Mouse (Mus musculus): ENCODE measurements around the gene Rbm47. TPM values are rescaled to one million over a fixed set of nuclear protein-coding genes. Genes with fewer than 3 reads are reported as not detected.

Gene Rbm47
- polyA plus RNA-seq, 1 experiment from 2014 or later, result 79.2 TPM

GRCm38 (mm10) chr5:66054394-66054793, 118.5 kb downstream of the Rbm47 start:
- H3K27ac ChIP-seq (ENCODE audit: low read depth), result no peak overlapping the region
- DNase-seq (ENCODE audit: low spot score), result no peak
- 44% methylated on average over 9 of the region's 9 CpGs for WGBS
- H3K9ac ChIP-seq (ENCODE audit: low read length), result peak overlapping the region; percentile 46; the same call in 1 of the 2 replicates
- H3K36me3 ChIP-seq (ENCODE audit: control insufficient read depth, insufficient read depth, low read length), result no peaks in the 10 kb centered on the region
- peak overlapping the region; percentile 37 for H3K4me3 ChIP-seq (ENCODE audit: low read depth, low read length)
- ATAC-seq (replicated peaks; ENCODE audit: low FRiP score, low TSS enrichment, low read depth), result peak; percentile 70
- H3K4me2 ChIP-seq (ENCODE audit: low read length), result peak overlapping the region; percentile 37
- H3K4me1 ChIP-seq (replicated peaks; ENCODE audit: control insufficient read depth, insufficient read depth, low read length), result no peaks in the 10 kb centered on the region
- H3K9me3 ChIP-seq (ENCODE audit: control insufficient read depth, low read length), result no peaks in the 10 kb centered on the region
- H3K27me3 ChIP-seq (replicated peaks; ENCODE audit: control insufficient read depth, insufficient read depth, low read length), result no peaks in the 10 kb centered on the region

GRCm38 (mm10) chr5:66052777-66053548, 120.0 kb downstream of the Rbm47 start:
- H3K4me1 ChIP-seq (replicated peaks; ENCODE audit: control insufficient read depth, insufficient read depth, low read length), result no peaks in the 10 kb centered on the region
- WGBS, result 68% methylated on average over 20 of the region's 20 CpGs
- peak overlapping the region; percentile 46 for H3K9ac ChIP-seq (ENCODE audit: low read length)
- DNase-seq (ENCODE audit: low spot score), result peak; percentile 69
- H3K9me3 ChIP-seq (ENCODE audit: control insufficient read depth, low read length), result no peaks in the 10 kb centered on the region
- peak overlapping the region; percentile 37 for H3K4me2 ChIP-seq (ENCODE audit: low read length)
- H3K4me3 ChIP-seq (ENCODE audit: low read depth, low read length), result peak overlapping the region; percentile 37
- H3K36me3 ChIP-seq (ENCODE audit: control insufficient read depth, insufficient read depth, low read length), result no peaks in the 10 kb centered on the region
- H3K27ac ChIP-seq (ENCODE audit: low read depth), result peak overlapping the region; percentile 51
- H3K27me3 ChIP-seq (replicated peaks; ENCODE audit: control insufficient read depth, insufficient read depth, low read length), result no peaks in the 10 kb centered on the region
- ATAC-seq (replicated peaks; ENCODE audit: low FRiP score, low TSS enrichment, low read depth), result peak; percentile 86

GRCm38 (mm10) chr5:66050841-66051240, 122.1 kb downstream of the Rbm47 start:
- H3K27me3 ChIP-seq (replicated peaks; ENCODE audit: control insufficient read depth, insufficient read depth, low read length), result no peaks in the 10 kb centered on the region
- H3K4me3 ChIP-seq (ENCODE audit: low read depth, low read length), result no peak overlapping the region
- H3K9me3 ChIP-seq (ENCODE audit: control insufficient read depth, low read length), result no peaks in the 10 kb centered on the region
- no peak for DNase-seq (ENCODE audit: low spot score)
- no peaks in the 10 kb centered on the region for H3K4me1 ChIP-seq (replicated peaks; ENCODE audit: control insufficient read depth, insufficient read depth, low read length)
- 73% methylated on average over 5 of the region's 5 CpGs for WGBS
- ATAC-seq (replicated peaks; ENCODE audit: low FRiP score, low TSS enrichment, low read depth), result no peak
- no peak overlapping the region for H3K9ac ChIP-seq (ENCODE audit: low read length)
- no peaks in the 10 kb centered on the region for H3K36me3 ChIP-seq (ENCODE audit: control insufficient read depth, insufficient read depth, low read length)
- H3K4me2 ChIP-seq (ENCODE audit: low read length), result no peak overlapping the region
- no peak overlapping the region for H3K27ac ChIP-seq (ENCODE audit: low read depth)

GRCm38 (mm10) chr5:66046356-66046755, 126.6 kb downstream of the Rbm47 start:
- no peak for DNase-seq (ENCODE audit: low spot score)
- H3K4me3 ChIP-seq (ENCODE audit: low read depth, low read length), result no peak overlapping the region
- H3K9ac ChIP-seq (ENCODE audit: low read length), result no peak overlapping the region
- H3K4me1 ChIP-seq (replicated peaks; ENCODE audit: control insufficient read depth, insufficient read depth, low read length), result no peaks in the 10 kb centered on the region
- H3K9me3 ChIP-seq (ENCODE audit: control insufficient read depth, low read length), result no peaks in the 10 kb centered on the region
- no peak overlapping the region for H3K4me2 ChIP-seq (ENCODE audit: low read length)
- no peak for ATAC-seq (replicated peaks; ENCODE audit: low FRiP score, low TSS enrichment, low read depth)
- no peaks in the 10 kb centered on the region for H3K36me3 ChIP-seq (ENCODE audit: control insufficient read depth, insufficient read depth, low read length)
- no peaks in the 10 kb centered on the region for H3K27me3 ChIP-seq (replicated peaks; ENCODE audit: control insufficient read depth, insufficient read depth, low read length)
- WGBS, result 60% methylated on average over 3 of the region's 3 CpGs
- H3K27ac ChIP-seq (ENCODE audit: low read depth), result no peak overlapping the region

- Histone ChIP-seq H3K4me3 (ENCODE audit: low read depth, low read length) (no peak overlapping the region), H3K27ac (ENCODE audit: low read depth) (peak overlapping the region; percentile 59; the same call in 1 of the 2 replicates), H3K27me3 (replicated peaks; ENCODE audit: control insufficient read depth, insufficient read depth, low read length) (no peaks in the 10 kb centered on the region), H3K9ac (ENCODE audit: low read length) (no peak overlapping the region), H3K4me1 (replicated peaks; ENCODE audit: control insufficient read depth, insufficient read depth, low read length) (no peaks in the 10 kb centered on the region), H3K4me2 (ENCODE audit: low read length) (0 out of 2 replicates have a peak overlapping the region, but pooled peaks have one; percentile 5), H3K36me3 (ENCODE audit: control insufficient read depth, insufficient read depth, low read length) (no peaks in the 10 kb centered on the region), H3K9me3 (ENCODE audit: control insufficient read depth, low read length) (no peaks in the 10 kb centered on the region)
- 68% methylated on average over 3 of the region's 3 CpGs for WGBS
- ATAC-seq (replicated peaks; ENCODE audit: low FRiP score, low TSS enrichment, low read depth) (no peak; the same call in 1 of the 2 replicates), DNase-seq (ENCODE audit: low spot score) (no peak)
Observed at GRCm38 (mm10) chr5:66043897-66044296, 129.0 kb downstream of the Rbm47 start.

- Histone ChIP-seq H3K4me2 (ENCODE audit: low read length) (0 out of 2 replicates have a peak overlapping the region, but pooled peaks have one; percentile 5), H3K27ac (ENCODE audit: low read depth) (peak overlapping the region; percentile 59; the same call in 1 of the 2 replicates), H3K9me3 (ENCODE audit: control insufficient read depth, low read length) (no peaks in the 10 kb centered on the region), H3K27me3 (replicated peaks; ENCODE audit: control insufficient read depth, insufficient read depth, low read length) (no peaks in the 10 kb centered on the region), H3K4me1 (replicated peaks; ENCODE audit: control insufficient read depth, insufficient read depth, low read length) (no peaks in the 10 kb centered on the region), H3K4me3 (ENCODE audit: low read depth, low read length) (no peak overlapping the region), H3K9ac (ENCODE audit: low read length) (no peak overlapping the region), H3K36me3 (ENCODE audit: control insufficient read depth, insufficient read depth, low read length) (no peaks in the 10 kb centered on the region)
- 47% methylated on average over 10 of the region's 10 CpGs for WGBS
- peak; percentile 73 for ATAC-seq (replicated peaks; ENCODE audit: low FRiP score, low TSS enrichment, low read depth)
- peak; percentile 63 for DNase-seq (ENCODE audit: low spot score)
Observed at GRCm38 (mm10) chr5:66042651-66043340, 130.1 kb downstream of the Rbm47 start.

DNA sequence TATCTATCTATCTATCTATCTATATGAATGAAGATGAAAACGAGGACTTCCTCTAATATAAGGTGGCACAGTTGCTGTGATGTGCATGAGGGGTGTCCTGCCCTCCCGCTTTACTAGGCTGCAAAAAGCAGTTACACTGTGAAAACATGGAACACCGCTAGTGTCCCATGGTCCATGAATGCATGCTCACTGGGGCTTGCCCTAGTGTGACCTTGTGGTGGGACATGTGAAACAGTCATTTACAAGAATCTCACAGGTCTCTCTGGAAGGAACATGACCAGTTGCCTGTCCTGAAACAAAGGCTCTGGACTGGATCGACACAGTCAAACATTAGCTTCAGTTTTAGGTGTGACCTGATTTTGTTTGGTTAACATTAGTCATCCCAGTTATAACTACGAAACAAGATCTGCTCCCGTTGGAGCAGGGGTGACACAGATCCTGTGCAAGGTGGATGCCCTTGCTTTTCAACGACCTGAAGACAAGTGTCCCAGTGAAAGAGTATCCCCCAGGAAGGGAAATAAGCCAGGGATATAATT, 132.1 kb downstream of the Rbm47 start:
- H3K9me3 ChIP-seq (ENCODE audit: control insufficient read depth, low read length), result no peaks in the 10 kb centered on the region
- no peaks in the 10 kb centered on the region for H3K36me3 ChIP-seq (ENCODE audit: control insufficient read depth, insufficient read depth, low read length)
- no peak overlapping the region for H3K27ac ChIP-seq (ENCODE audit: low read depth)
- no peak for DNase-seq (ENCODE audit: low spot score)
- H3K27me3 ChIP-seq (replicated peaks; ENCODE audit: control insufficient read depth, insufficient read depth, low read length), result no peaks in the 10 kb centered on the region
- no peak overlapping the region for H3K4me3 ChIP-seq (ENCODE audit: low read depth, low read length)
- H3K9ac ChIP-seq (ENCODE audit: low read length), result no peak overlapping the region
- no peak for ATAC-seq (replicated peaks; ENCODE audit: low FRiP score, low TSS enrichment, low read depth)
- peaks cover 10% of the 10 kb centered on the region; the same call in 1 of the 2 replicates for H3K4me1 ChIP-seq (replicated peaks; ENCODE audit: control insufficient read depth, insufficient read depth, low read length)
- no peak overlapping the region for H3K4me2 ChIP-seq (ENCODE audit: low read length)
- 78% methylated on average over 7 of the region's 7 CpGs for WGBS

GRCm38 (mm10) chr5:66039813-66040212, 133.1 kb downstream of the Rbm47 start:
- ATAC-seq (replicated peaks; ENCODE audit: low FRiP score, low TSS enrichment, low read depth) (no peak), DNase-seq (ENCODE audit: low spot score) (no peak)
- no peaks in the 10 kb centered on the region for H3K9me3 ChIP-seq (ENCODE audit: control insufficient read depth, low read length)
- peaks cover 10% of the 10 kb centered on the region; the same call in 1 of the 2 replicates for H3K4me1 ChIP-seq (replicated peaks; ENCODE audit: control insufficient read depth, insufficient read depth, low read length)
- no peak overlapping the region for H3K4me2 ChIP-seq (ENCODE audit: low read length)
- H3K36me3 ChIP-seq (ENCODE audit: control insufficient read depth, insufficient read depth, low read length), result no peaks in the 10 kb centered on the region
- H3K27ac ChIP-seq (ENCODE audit: low read depth), result no peak overlapping the region
- WGBS, result 81% methylated on average over 2 of the region's 2 CpGs
- no peak overlapping the region for H3K9ac ChIP-seq (ENCODE audit: low read length)
- H3K27me3 ChIP-seq (replicated peaks; ENCODE audit: control insufficient read depth, insufficient read depth, low read length), result no peaks in the 10 kb centered on the region
- H3K4me3 ChIP-seq (ENCODE audit: low read depth, low read length), result no peak overlapping the region

Data from intestine, embryonic 14.5 days (tissue).